Mouse (Mus musculus) stomach, postnatal 0 days (tissue): ENCODE measurements at regions not wholly inside any gene's neighbourhood (a gene's known extent, or its start where the extent isn't known, plus 50 kb on each side); places are given as distances from the start of the nearest gene placed in this dataset.

ENCODE experiments used
- ATAC-seq: fragments of 200-750 bp; cut with Nextera tagmentation; 2 replicates; pipeline ENCODE4 v1.8.0; 2017; ENCODE audit not compliant: low FRiP score, low TSS enrichment
- DNase-seq: peaks from one replicate; pipeline ENCODE4 v3.0.0-alpha.2; 2016; ENCODE audit warnings: low spot score
- H3K27ac ChIP-seq: fragments of 300-500 bp; sonication (generic); replicated peaks from 2 replicates; pipeline ENCODE4 v1.5.1; 2014; ENCODE audit warnings: mild to moderate bottlenecking, control low read depth
- H3K27me3 ChIP-seq: fragments of 300-500 bp; sonication (generic); 2 replicates; pipeline ENCODE4 v1.6.1; 2014; ENCODE audit warnings: low read length; ENCODE audit not compliant: control insufficient read depth, insufficient read depth
- H3K36me3 ChIP-seq: fragments of 300-500 bp; sonication (generic); 2 replicates; pipeline ENCODE4 v1.6.1; 2014; ENCODE audit warnings: low read length, mixed read lengths; ENCODE audit not compliant: control insufficient read depth, insufficient read depth
- H3K4me1 ChIP-seq: fragments of 300-500 bp; sonication (generic); replicated peaks from 2 replicates; pipeline ENCODE4 v1.6.1; 2014; ENCODE audit warnings: antibody characterized with exemption; ENCODE audit not compliant: control insufficient read depth, insufficient read depth
- H3K4me2 ChIP-seq: fragments of 300-500 bp; sonication (generic); replicated peaks from 2 replicates; pipeline ENCODE4 v1.6.1; 2014; ENCODE audit warnings: low read depth, mild to moderate bottlenecking, control low read depth, moderate library complexity
- H3K4me3 ChIP-seq: fragments of 300-500 bp; sonication (generic); 2 replicates; pipeline ENCODE4 v1.5.1; 2014; ENCODE audit warnings: low read depth, low read length, control low read depth
- H3K9ac ChIP-seq: fragments of 300-500 bp; sonication (generic); 2 replicates; pipeline ENCODE4 v1.6.1; 2014; ENCODE audit warnings: mild to moderate bottlenecking, low read length, control low read depth, mixed read lengths
- H3K9me3 ChIP-seq: fragments of 300-500 bp; sonication (generic); 2 replicates; pipeline ENCODE4 v1.6.1; 2016; ENCODE audit warnings: low read length; ENCODE audit not compliant: control insufficient read depth
- CTCF ChIP-seq: IDR thresholded peaks from 2 replicates; pipeline ENCODE4 v1.5.1; 2016; ENCODE audit warnings: antibody characterized with exemption, low read depth, mild to moderate bottlenecking, moderate library complexity
- EP300 ChIP-seq: optimal IDR thresholded peaks from 2 replicates; pipeline ENCODE3; 2016; ENCODE audit warnings: antibody characterized with exemption
- WGBS: fragments of 180-500 bp; shearing (Covaris S2); extraction: QIAGEN DNeasy Blood & Tissue Kit; methylation state at CpG from one replicate; pipeline ENCODE4 v1.1.7; 2014; 5-methylcytosine and 5-hydroxymethylcytosine counted together

DNA sequence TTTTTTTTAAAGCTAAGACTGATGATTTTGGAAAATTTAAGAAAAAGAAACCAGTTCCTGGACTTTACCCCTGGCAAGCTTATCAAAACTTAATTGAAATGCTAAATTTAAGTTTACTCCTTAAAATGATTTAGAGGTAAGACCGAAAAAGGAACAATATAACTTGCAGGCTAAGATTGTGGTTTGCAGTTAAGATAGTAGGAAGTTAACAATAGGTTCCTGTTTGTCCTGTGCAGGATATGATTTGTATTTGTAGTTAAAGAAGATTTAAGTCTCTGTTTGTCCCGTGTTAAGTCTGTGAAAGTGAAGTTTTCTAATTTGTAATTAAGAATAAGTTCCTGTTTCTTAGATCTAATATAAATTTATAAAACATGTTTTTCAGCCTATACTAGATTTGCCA, 1406.3 kb upstream of the Lrrc6 start:
- no peak overlapping the region for H3K9ac ChIP-seq
- ATAC-seq (no peak), DNase-seq (no peak)
- no peaks in the 10 kb centered on the region for H3K27me3 ChIP-seq
- H3K4me3 ChIP-seq, result no peak overlapping the region
- TF ChIP-seq CTCF (no peak), EP300 (no peak)
- H3K4me2 ChIP-seq, result no peak overlapping the region
- H3K27ac ChIP-seq, result no peak overlapping the region
- WGBS, result 69% methylated on average over 2 of the region's 2 CpGs
- no peaks in the 10 kb centered on the region for H3K9me3 ChIP-seq
- no peaks in the 10 kb centered on the region for H3K4me1 ChIP-seq
- H3K36me3 ChIP-seq, result no peaks in the 10 kb centered on the region

DNA sequence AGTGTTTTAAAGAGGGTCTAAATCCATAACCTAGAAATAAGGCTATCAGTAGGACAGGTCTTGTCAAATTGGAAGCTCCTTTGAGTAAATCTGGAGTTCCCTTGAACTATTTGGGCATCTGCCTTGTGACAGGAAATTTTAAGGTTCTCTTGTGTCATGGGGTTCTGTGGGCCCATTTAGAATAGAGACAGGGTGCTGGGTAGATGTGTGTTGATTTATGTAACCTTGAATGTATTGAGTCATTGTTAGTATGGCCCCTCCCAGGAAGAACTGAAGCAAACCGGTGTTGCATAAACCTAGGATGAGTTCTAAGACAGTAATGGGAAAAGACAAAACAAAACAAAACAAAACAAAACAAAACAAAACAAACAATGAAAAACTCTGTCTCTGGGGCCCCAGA, 1404.6 kb upstream of the Lrrc6 start:
- Histone ChIP-seq H3K4me2 (no peak overlapping the region), H3K9me3 (no peaks in the 10 kb centered on the region), H3K4me3 (no peak overlapping the region), H3K36me3 (no peaks in the 10 kb centered on the region), H3K4me1 (no peaks in the 10 kb centered on the region), H3K27me3 (no peaks in the 10 kb centered on the region), H3K9ac (no peak overlapping the region), H3K27ac (no peak overlapping the region)
- TF ChIP-seq EP300, result no peak
- no peak for TF ChIP-seq CTCF
- no peak for DNase-seq
- WGBS, result 77% methylated on average over 1 of the region's 1 CpGs
- ATAC-seq, result no peak

- no peaks in the 10 kb centered on the region for H3K36me3 ChIP-seq
- no peaks in the 10 kb centered on the region for H3K4me1 ChIP-seq
- no peaks in the 10 kb centered on the region for H3K9me3 ChIP-seq
- H3K4me3 ChIP-seq, result no peak overlapping the region
- DNase-seq, result no peak
- H3K27ac ChIP-seq, result no peak overlapping the region
- no peaks in the 10 kb centered on the region for H3K27me3 ChIP-seq
- H3K4me2 ChIP-seq, result no peak overlapping the region
- no peak for ATAC-seq
- no peak overlapping the region for H3K9ac ChIP-seq
- TF ChIP-seq CTCF (no peak), EP300 (no peak)
Measured at GRCm38 (mm10) chr15:67904646-67905045, 1403.9 kb upstream of the Lrrc6 start.

DNA sequence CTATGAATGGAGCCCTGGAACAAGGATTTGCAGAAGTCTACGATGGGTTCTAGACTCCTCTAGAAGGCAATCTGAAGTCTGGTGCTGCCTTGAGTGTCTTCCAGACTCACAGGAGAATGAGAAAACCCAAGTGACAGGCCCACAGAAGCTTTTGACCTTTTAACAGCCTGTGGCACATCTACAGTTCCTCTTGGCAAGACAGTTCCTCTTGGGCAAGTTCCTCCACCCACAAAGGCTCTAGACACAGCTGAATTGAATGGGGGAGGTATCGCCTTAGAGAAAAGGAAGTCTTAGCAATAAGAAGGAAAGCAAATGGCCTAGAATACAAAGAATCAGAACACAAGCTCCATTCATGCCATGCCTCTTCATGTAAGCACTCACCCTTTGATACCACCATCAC, 1402.3 kb upstream of the Lrrc6 start:
- H3K9me3 ChIP-seq, result no peaks in the 10 kb centered on the region
- DNase-seq, result no peak
- H3K36me3 ChIP-seq, result no peaks in the 10 kb centered on the region
- no peak for ATAC-seq
- H3K9ac ChIP-seq, result no peak overlapping the region
- H3K4me2 ChIP-seq, result no peak overlapping the region
- no peak overlapping the region for H3K27ac ChIP-seq
- TF ChIP-seq CTCF, result no peak
- no peak for TF ChIP-seq EP300
- no peak overlapping the region for H3K4me3 ChIP-seq
- WGBS, result 96% methylated on average over 2 of the region's 2 CpGs
- no peaks in the 10 kb centered on the region for H3K27me3 ChIP-seq
- no peaks in the 10 kb centered on the region for H3K4me1 ChIP-seq

DNA sequence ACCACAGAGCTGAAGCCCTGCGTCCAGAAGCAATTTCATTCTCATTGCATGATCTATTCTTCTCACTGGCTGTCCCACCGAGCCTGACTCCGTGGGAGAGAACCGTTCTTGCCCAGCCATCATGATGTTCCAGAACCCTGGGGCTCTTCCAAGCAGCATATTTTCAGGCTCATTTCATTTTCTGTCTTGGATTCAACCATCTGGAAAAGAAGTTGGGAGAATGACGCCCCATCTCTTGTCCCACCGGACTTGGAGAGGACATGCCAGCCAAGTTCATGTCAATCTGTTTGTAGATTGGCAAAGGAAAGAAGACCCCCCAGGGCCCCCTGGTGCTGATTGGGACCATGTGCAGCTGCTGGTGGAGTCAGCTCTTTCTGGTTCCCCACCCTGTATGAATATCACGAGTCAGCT, 1400.5 kb upstream of the Lrrc6 start:
- WGBS, result 69% methylated on average over 7 of the region's 7 CpGs
- ATAC-seq (no peak), DNase-seq (no peak)
- H3K4me3 ChIP-seq, result no peak overlapping the region
- no peaks in the 10 kb centered on the region for H3K27me3 ChIP-seq
- no peak overlapping the region for H3K4me2 ChIP-seq
- H3K36me3 ChIP-seq, result no peaks in the 10 kb centered on the region
- no peak overlapping the region for H3K27ac ChIP-seq
- H3K9ac ChIP-seq, result no peak overlapping the region
- no peaks in the 10 kb centered on the region for H3K4me1 ChIP-seq
- no peaks in the 10 kb centered on the region for H3K9me3 ChIP-seq
- no peak for TF ChIP-seq CTCF
- TF ChIP-seq EP300, result no peak

GRCm38 (mm10) chr15:67899772-67900171, 1399.1 kb upstream of the Lrrc6 start:
- DNase-seq, result no peak
- H3K4me1 ChIP-seq, result no peaks in the 10 kb centered on the region

More at GRCm38 (mm10) chr15:67899772-67900171, 1399.1 kb upstream of the Lrrc6 start:
- TF ChIP-seq CTCF (no peak), EP300 (no peak)
- Histone ChIP-seq H3K9ac (no peak overlapping the region), H3K27ac (no peak overlapping the region), H3K9me3 (no peaks in the 10 kb centered on the region), H3K4me2 (no peak overlapping the region), H3K27me3 (no peaks in the 10 kb centered on the region), H3K4me3 (no peak overlapping the region), H3K36me3 (no peaks in the 10 kb centered on the region)
- ATAC-seq, result no peak
- WGBS, result 63% methylated on average over 6 of the region's 6 CpGs
